Mouse (Mus musculus): ENCODE data around the gene Apobr. TPM values are rescaled to one million over a fixed set of nuclear protein-coding genes. Genes with fewer than 3 reads are reported as not detected.

The Apobr gene
- polyA plus RNA-seq, 1 experiment from 2014 or later = 1.4 TPM

Small RNA genes lying within 50 kb of the gene (microRNA-seq; reads per million reads assigned to microRNA genes)
- 1.8 reads per million for gene Mir7059 (ENCODE audit: borderline number of aligned reads)

Other genes with a start within 250 kb of the Apobr start
- 18.8 and 20.3 TPM in 2 replicates for gene Lat, start 215.4 kb upstream of the Apobr start, polyA plus RNA-seq (2014; fragmentation: Nextera tagmentation; extraction: Ambion mirVana)
- gene Spns1, start 207.5 kb upstream of the Apobr start, polyA plus RNA-seq (2014; fragmentation: Nextera tagmentation; extraction: Ambion mirVana) = 43.8 and 43.9 TPM in 2 replicates
- 3.6 and 4.0 TPM in 2 replicates for gene Nfatc2ip, start 188.2 kb upstream of the Apobr start, polyA plus RNA-seq (2014; fragmentation: Nextera tagmentation; extraction: Ambion mirVana)
- 0.13 TPM in 1 of 2 replicates, not detected in the other for gene Cd19, start 170.1 kb upstream of the Apobr start, polyA plus RNA-seq (2014; fragmentation: Nextera tagmentation; extraction: Ambion mirVana)
- 15.6 and 16.0 TPM in 2 replicates for gene Rabep2, start 156.2 kb upstream of the Apobr start, polyA plus RNA-seq (2014; fragmentation: Nextera tagmentation; extraction: Ambion mirVana)
- 1.3 TPM in 2 replicates for gene Atp2a1, start 121.8 kb upstream of the Apobr start, polyA plus RNA-seq (2014; fragmentation: Nextera tagmentation; extraction: Ambion mirVana)
- gene Sh2b1, start 109.5 kb upstream of the Apobr start, polyA plus RNA-seq (2014; fragmentation: Nextera tagmentation; extraction: Ambion mirVana) = 26.2 and 26.4 TPM in 2 replicates
- gene Tufm, start 97.6 kb upstream of the Apobr start, polyA plus RNA-seq (2014; fragmentation: Nextera tagmentation; extraction: Ambion mirVana) = 193 and 211 TPM in 2 replicates
- 71.4 and 75.7 TPM in 2 replicates for gene Atxn2l, start 81.5 kb upstream of the Apobr start, polyA plus RNA-seq (2014; fragmentation: Nextera tagmentation; extraction: Ambion mirVana)
- gene Eif3c, start 18.5 kb upstream of the Apobr start, polyA plus RNA-seq (2014; fragmentation: Nextera tagmentation; extraction: Ambion mirVana) = 195 and 201 TPM in 2 replicates
- gene Cln3, start 875 bp downstream of the Apobr start, polyA plus RNA-seq (2014; fragmentation: Nextera tagmentation; extraction: Ambion mirVana) = 19.7 and 25.2 TPM in 2 replicates
- gene Il27, start 10.0 kb downstream of the Apobr start, polyA plus RNA-seq (2014; fragmentation: Nextera tagmentation; extraction: Ambion mirVana) = not detected in 2 replicates
- gene Nupr1, start 45.9 kb downstream of the Apobr start, polyA plus RNA-seq (2014; fragmentation: Nextera tagmentation; extraction: Ambion mirVana) = 4.3 and 7.1 TPM in 2 replicates
- gene Sgf29, start 64.4 kb downstream of the Apobr start, polyA plus RNA-seq (2014; fragmentation: Nextera tagmentation; extraction: Ambion mirVana) = 53.7 and 64.5 TPM in 2 replicates
- 0.14 and 0.44 TPM in 2 replicates for gene Sult1a1, start 91.5 kb downstream of the Apobr start, polyA plus RNA-seq (2014; fragmentation: Nextera tagmentation; extraction: Ambion mirVana)
- gene Bola2, start 110.5 kb downstream of the Apobr start, polyA plus RNA-seq (2014; fragmentation: Nextera tagmentation; extraction: Ambion mirVana) = 210 and 217 TPM in 2 replicates
- gene Slx1b, start 110.8 kb downstream of the Apobr start, polyA plus RNA-seq (2014; fragmentation: Nextera tagmentation; extraction: Ambion mirVana) = 6.6 and 7.7 TPM in 2 replicates
- 94.0 and 94.9 TPM in 2 replicates for gene Coro1a, start 122.8 kb downstream of the Apobr start, polyA plus RNA-seq (2014; fragmentation: Nextera tagmentation; extraction: Ambion mirVana)
- 34.0 and 39.3 TPM in 2 replicates for gene Mapk3, start 174.7 kb downstream of the Apobr start, polyA plus RNA-seq (2014; fragmentation: Nextera tagmentation; extraction: Ambion mirVana)
- gene Gdpd3, start 181.4 kb downstream of the Apobr start, polyA plus RNA-seq (2014; fragmentation: Nextera tagmentation; extraction: Ambion mirVana) = 0.87 and 0.96 TPM in 2 replicates
- 49.1 and 52.2 TPM in 2 replicates for gene Ypel3, start 192.0 kb downstream of the Apobr start, polyA plus RNA-seq (2014; fragmentation: Nextera tagmentation; extraction: Ambion mirVana)
- gene Tbx6, start 196.5 kb downstream of the Apobr start, polyA plus RNA-seq (2014; fragmentation: Nextera tagmentation; extraction: Ambion mirVana) = 0.22 and 0.55 TPM in 2 replicates
- 266 and 269 TPM in 2 replicates for gene Ppp4c, start 207.6 kb downstream of the Apobr start, polyA plus RNA-seq (2014; fragmentation: Nextera tagmentation; extraction: Ambion mirVana)
- 0.21 TPM in 1 of 2 replicates, not detected in the other for gene Fam57b, start 212.7 kb downstream of the Apobr start, polyA plus RNA-seq (2014; fragmentation: Nextera tagmentation; extraction: Ambion mirVana)
- gene 4930451I11Rik, start 246.7 kb downstream of the Apobr start, polyA plus RNA-seq (2014; fragmentation: Nextera tagmentation; extraction: Ambion mirVana) = not detected in 2 replicates